Mouse (Mus musculus) thymus, postnatal 25 days (tissue): Measurements from ENCODE around the gene Cd247.

Experiments used
- DNase-seq: peaks from one replicate; pipeline ENCODE4 v3.0.0; 2022

Gene Cd247

GRCm38 (mm10) chr1:165857279-165857678 is 68.8 kb downstream of the Cd247 start:
- DNase-seq, result no peak

- peak; percentile 55 for DNase-seq
Measured at GRCm38 (mm10) chr1:165858356-165858755, 69.9 kb downstream of the Cd247 start.

GRCm38 (mm10) chr1:165860373-165861234 is 72.1 kb downstream of the Cd247 start:
- DNase-seq, result no peak

- DNase-seq, result no peak
Measured at GRCm38 (mm10) chr1:165861235-165861609, 72.7 kb downstream of the Cd247 start.

- no peak for DNase-seq
Measured at GRCm38 (mm10) chr1:165862059-165862458, 73.6 kb downstream of the Cd247 start.

GRCm38 (mm10) chr1:165864864-165865795 is 76.6 kb downstream of the Cd247 start:
- DNase-seq, result no peak

GRCm38 (mm10) chr1:165866630-165867280 is 78.3 kb downstream of the Cd247 start:
- no peak for DNase-seq

- no peak for DNase-seq
Measured at GRCm38 (mm10) chr1:165868659-165869058, 80.2 kb downstream of the Cd247 start.

GRCm38 (mm10) chr1:165874645-165875044 is 86.2 kb downstream of the Cd247 start:
- DNase-seq, result no peak

- DNase-seq, result no peak
Measured at GRCm38 (mm10) chr1:165875520-165876284, 87.2 kb downstream of the Cd247 start.

- no peak for DNase-seq
Measured at GRCm38 (mm10) chr1:165878751-165879150, 90.3 kb downstream of the Cd247 start.

GRCm38 (mm10) chr1:165882146-165882900 is 93.8 kb downstream of the Cd247 start:
- no peak for DNase-seq

- DNase-seq, result peak; percentile 34
Measured at GRCm38 (mm10) chr1:165891686-165892085, 103.2 kb downstream of the Cd247 start.

- no peak for DNase-seq
Measured at GRCm38 (mm10) chr1:165903596-165903995, 115.1 kb downstream of the Cd247 start.

- no peak for DNase-seq
Measured at GRCm38 (mm10) chr1:165908153-165908552, 119.7 kb downstream of the Cd247 start.

- DNase-seq, result no peak
Measured at GRCm38 (mm10) chr1:165908806-165909205, 120.3 kb downstream of the Cd247 start.

GRCm38 (mm10) chr1:165909471-165909870 is 121.0 kb downstream of the Cd247 start:
- no peak for DNase-seq

GRCm38 (mm10) chr1:165913720-165914415 is 125.4 kb downstream of the Cd247 start:
- DNase-seq, result no peak

GRCm38 (mm10) chr1:165914416-165914801 is 125.9 kb downstream of the Cd247 start:
- DNase-seq, result no peak

- DNase-seq, result no peak
Measured at GRCm38 (mm10) chr1:165921026-165921425, 132.5 kb downstream of the Cd247 start.

GRCm38 (mm10) chr1:165922488-165922887 is 134.0 kb downstream of the Cd247 start:
- DNase-seq, result no peak
